Mouse (Mus musculus): ENCODE data around the gene Gadd45b. TPM values are rescaled to one million over a fixed set of nuclear protein-coding genes. Genes with fewer than 3 reads are reported as not detected.
A peak's percentile ranks its signal among the peaks of the same experiment; 100 is the strongest.

The Gadd45b gene
- polyA plus RNA-seq, 1 experiment from 2014 or later: 34.8 TPM

DNA sequence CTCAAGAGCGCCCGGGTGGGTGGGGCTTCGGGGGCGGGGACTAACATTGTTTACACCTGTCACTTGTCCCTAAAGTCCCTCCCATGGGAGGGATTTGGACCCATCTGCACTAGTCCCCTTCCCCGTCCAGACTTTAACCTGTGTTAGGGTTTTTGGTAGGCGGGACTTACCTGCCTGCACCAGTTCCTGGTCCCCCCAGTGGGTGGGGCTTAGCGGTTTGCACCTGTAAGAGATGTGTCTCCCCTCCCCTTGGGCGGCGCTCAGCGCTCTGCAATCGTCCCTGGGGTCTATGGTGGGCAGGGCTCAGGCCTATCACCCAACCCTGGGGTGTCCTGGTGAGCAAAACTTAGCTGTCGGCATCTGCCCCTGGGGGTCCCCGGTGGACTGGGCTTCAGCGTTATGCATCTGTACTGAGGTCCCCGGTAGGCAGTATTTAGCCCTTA, 12.5 kb upstream of the Gadd45b start:
- peak; percentile 57; the same call in 1 of the 2 replicates for ATAC-seq (ENCODE audit: insufficient read depth, low FRiP score)
- Histone ChIP-seq H3K4me1 (ENCODE audit: control insufficient read depth, insufficient read depth, low read length) (peaks cover 24% of the 10 kb centered on the region), H3K9ac (ENCODE audit: low read length) (peak overlapping the region; percentile 93), H3K4me3 (replicated peaks; ENCODE audit: low read length) (peak overlapping the region; percentile 97), H3K4me2 (ENCODE audit: low read depth, low read length) (peak overlapping the region; percentile 95), H3K27me3 (ENCODE audit: control insufficient read depth, insufficient read depth, low read length) (no peaks in the 10 kb centered on the region), H3K36me3 (ENCODE audit: control insufficient read depth, insufficient read depth, low read length) (no peaks in the 10 kb centered on the region), H3K27ac (ENCODE audit: low read length) (peak overlapping the region; percentile 79), H3K9me3 (replicated peaks; ENCODE audit: control insufficient read depth, low read length) (no peaks in the 10 kb centered on the region)
- 2% methylated on average over 15 of the region's 15 CpGs for WGBS

DNA sequence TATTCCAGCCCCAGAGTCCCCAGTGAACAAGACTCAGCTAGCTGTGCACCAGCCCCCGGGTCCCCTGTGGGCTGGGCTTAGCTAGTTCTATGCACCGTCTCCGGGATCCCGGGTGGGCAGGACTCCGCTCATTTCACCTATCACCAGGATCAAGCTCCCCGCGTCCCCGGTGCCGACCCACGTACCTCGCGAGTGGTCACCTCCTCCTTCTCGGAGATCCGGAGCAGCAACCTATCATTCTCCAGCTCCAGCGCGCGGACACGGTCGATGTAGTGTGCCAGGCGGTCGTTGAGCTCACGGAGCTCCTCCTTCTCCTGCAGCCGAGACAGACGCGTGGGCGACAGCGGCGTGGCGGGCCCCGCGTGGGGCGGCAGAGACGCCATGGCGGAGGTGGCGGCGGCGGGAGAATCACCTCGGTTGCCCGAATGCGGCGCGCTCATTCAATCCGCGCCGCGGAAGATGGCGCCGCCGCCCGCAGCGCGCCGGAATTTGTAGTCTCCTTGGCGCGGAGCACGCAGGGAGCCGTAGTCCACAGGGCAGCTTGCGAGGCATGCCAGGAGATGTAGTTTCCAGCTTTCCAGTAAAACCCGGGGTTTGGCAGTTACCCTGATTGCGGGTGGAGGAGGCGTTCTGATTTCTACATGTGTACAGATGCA, 12.0 kb upstream of the Gadd45b start, which contains the start of gene Lmnb2:
Lmnb2 (minus strand) TSS at position 467 of the 656 bp plus-strand sequence.
- under 1% methylated on average over 61 of the region's 61 CpGs for WGBS
- peak within 1 kb of the TSS; percentile 79 for H3K27ac ChIP-seq (ENCODE audit: low read length)
- H3K4me3 ChIP-seq (replicated peaks; ENCODE audit: low read length): peak within 1 kb of the TSS; percentile 97
- no peaks in the 10 kb centered on the region for H3K27me3 ChIP-seq (ENCODE audit: control insufficient read depth, insufficient read depth, low read length)
- peak within 1 kb of the TSS; percentile 95 for H3K4me2 ChIP-seq (ENCODE audit: low read depth, low read length)
- no peaks in the 10 kb centered on the region for H3K9me3 ChIP-seq (replicated peaks; ENCODE audit: control insufficient read depth, low read length)
- no peaks in the 10 kb centered on the region for H3K36me3 ChIP-seq (ENCODE audit: control insufficient read depth, insufficient read depth, low read length)
- H3K4me1 ChIP-seq (ENCODE audit: control insufficient read depth, insufficient read depth, low read length): peaks cover 24% of the 10 kb centered on the region
- peak within 1 kb of the TSS; percentile 93 for H3K9ac ChIP-seq (ENCODE audit: low read length)
- peak; percentile 38; the same call in 1 of the 2 replicates for ATAC-seq (ENCODE audit: insufficient read depth, low FRiP score)

- no peaks in the 10 kb centered on the region for H3K9me3 ChIP-seq (replicated peaks; ENCODE audit: control insufficient read depth, low read length)
- peak; percentile 50; the same call in 1 of the 2 replicates for ATAC-seq (ENCODE audit: insufficient read depth, low FRiP score)
- H3K9ac ChIP-seq (ENCODE audit: low read length): peak overlapping the region; percentile 64
- H3K36me3 ChIP-seq (ENCODE audit: control insufficient read depth, insufficient read depth, low read length): no peaks in the 10 kb centered on the region
- WGBS: 5% methylated on average over 16 of the region's 16 CpGs
- H3K27me3 ChIP-seq (ENCODE audit: control insufficient read depth, insufficient read depth, low read length): no peaks in the 10 kb centered on the region
- H3K27ac ChIP-seq (ENCODE audit: low read length): peak overlapping the region; percentile 14
- peak overlapping the region; percentile 55 for H3K4me2 ChIP-seq (ENCODE audit: low read depth, low read length)
- peaks cover 12% of the 10 kb centered on the region for H3K4me1 ChIP-seq (ENCODE audit: control insufficient read depth, insufficient read depth, low read length)
- H3K4me3 ChIP-seq (replicated peaks; ENCODE audit: low read length): peak overlapping the region; percentile 33
These were observed 8.0 kb upstream of the Gadd45b start for GRCm38 (mm10) chr10:80921923-80922322.

- ATAC-seq (ENCODE audit: insufficient read depth, low FRiP score): no peak
- Histone ChIP-seq H3K4me1 (ENCODE audit: control insufficient read depth, insufficient read depth, low read length) (peaks cover 8% of the 10 kb centered on the region), H3K4me2 (ENCODE audit: low read depth, low read length) (no peak overlapping the region), H3K36me3 (ENCODE audit: control insufficient read depth, insufficient read depth, low read length) (no peaks in the 10 kb centered on the region), H3K9ac (ENCODE audit: low read length) (no peak overlapping the region), H3K27me3 (ENCODE audit: control insufficient read depth, insufficient read depth, low read length) (no peaks in the 10 kb centered on the region), H3K4me3 (replicated peaks; ENCODE audit: low read length) (no peak overlapping the region), H3K9me3 (replicated peaks; ENCODE audit: control insufficient read depth, low read length) (no peaks in the 10 kb centered on the region), H3K27ac (ENCODE audit: low read length) (no peak overlapping the region)
- WGBS: 43% methylated on average over 3 of the region's 3 CpGs
These were observed 4.4 kb upstream of the Gadd45b start for GRCm38 (mm10) chr10:80925472-80925871.

GRCm38 (mm10) chr10:80928586-80929298, 1.1 kb upstream of the Gadd45b start:
- peak overlapping the region; percentile 88 for H3K4me2 ChIP-seq (ENCODE audit: low read depth, low read length)
- H3K4me1 ChIP-seq (ENCODE audit: control insufficient read depth, insufficient read depth, low read length): peaks cover 32% of the 10 kb centered on the region
- ATAC-seq (ENCODE audit: insufficient read depth, low FRiP score): peak; percentile 48
- no peaks in the 10 kb centered on the region for H3K9me3 ChIP-seq (replicated peaks; ENCODE audit: control insufficient read depth, low read length)
- H3K27me3 ChIP-seq (ENCODE audit: control insufficient read depth, insufficient read depth, low read length): peaks cover 3% of the 10 kb centered on the region; the same call in 1 of the 2 replicates
- peak overlapping the region; percentile 83 for H3K9ac ChIP-seq (ENCODE audit: low read length)
- peak overlapping the region; percentile 69 for H3K4me3 ChIP-seq (replicated peaks; ENCODE audit: low read length)
- H3K27ac ChIP-seq (ENCODE audit: low read length): peak overlapping the region; percentile 91
- under 1% methylated on average over 48 of the region's 48 CpGs for WGBS
- H3K36me3 ChIP-seq (ENCODE audit: control insufficient read depth, insufficient read depth, low read length): no peaks in the 10 kb centered on the region

- peak overlapping the region; percentile 88 for H3K4me2 ChIP-seq (ENCODE audit: low read depth, low read length)
- peak overlapping the region; percentile 73 for H3K4me3 ChIP-seq (replicated peaks; ENCODE audit: low read length)
- peak overlapping the region; percentile 86 for H3K9ac ChIP-seq (ENCODE audit: low read length)
- H3K36me3 ChIP-seq (ENCODE audit: control insufficient read depth, insufficient read depth, low read length): no peaks in the 10 kb centered on the region
- no peak for ATAC-seq (ENCODE audit: insufficient read depth, low FRiP score)
- WGBS: under 1% methylated on average over 45 of the region's 45 CpGs
- H3K4me1 ChIP-seq (ENCODE audit: control insufficient read depth, insufficient read depth, low read length): peaks cover 44% of the 10 kb centered on the region
- H3K27ac ChIP-seq (ENCODE audit: low read length): peak overlapping the region; percentile 50
- no peaks in the 10 kb centered on the region for H3K9me3 ChIP-seq (replicated peaks; ENCODE audit: control insufficient read depth, low read length)
- peaks cover 3% of the 10 kb centered on the region; the same call in 1 of the 2 replicates for H3K27me3 ChIP-seq (ENCODE audit: control insufficient read depth, insufficient read depth, low read length)
These were observed 684 bp downstream of the Gadd45b start for GRCm38 (mm10) chr10:80930361-80931152.

DNA sequence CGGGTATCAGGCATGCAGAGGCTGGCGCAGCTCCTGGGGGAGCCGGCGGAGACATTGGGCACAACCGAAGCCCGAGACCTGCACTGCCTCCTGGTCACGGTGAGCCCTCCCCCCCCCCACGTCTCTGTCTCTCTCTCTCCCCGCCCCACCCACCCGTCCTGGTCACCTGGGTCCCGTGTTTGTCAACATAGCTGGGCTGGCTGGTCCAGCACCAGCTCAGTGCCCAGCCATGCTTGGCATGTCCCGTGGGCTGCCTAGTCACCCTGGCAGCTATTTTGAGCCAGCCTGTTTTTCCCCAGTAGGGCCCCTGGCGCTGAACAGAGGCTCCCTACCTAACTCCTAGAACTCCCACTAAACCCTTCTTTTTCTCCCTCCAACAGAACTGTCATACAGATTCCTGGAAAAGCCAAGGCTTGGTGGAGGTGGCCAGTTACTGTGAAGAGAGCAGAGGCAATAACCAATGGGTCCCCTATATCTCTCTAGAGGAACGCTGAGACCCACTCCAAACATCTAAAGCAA, 1.3 kb downstream of the Gadd45b start:
- Histone ChIP-seq H3K27me3 (ENCODE audit: control insufficient read depth, insufficient read depth, low read length) (peaks cover 3% of the 10 kb centered on the region; the same call in 1 of the 2 replicates), H3K36me3 (ENCODE audit: control insufficient read depth, insufficient read depth, low read length) (no peaks in the 10 kb centered on the region), H3K4me2 (ENCODE audit: low read depth, low read length) (peak overlapping the region; percentile 88), H3K27ac (ENCODE audit: low read length) (peak overlapping the region; percentile 15; the same call in 1 of the 2 replicates), H3K4me3 (replicated peaks; ENCODE audit: low read length) (peak overlapping the region; percentile 73), H3K9me3 (replicated peaks; ENCODE audit: control insufficient read depth, low read length) (no peaks in the 10 kb centered on the region), H3K9ac (ENCODE audit: low read length) (peak overlapping the region; percentile 86), H3K4me1 (ENCODE audit: control insufficient read depth, insufficient read depth, low read length) (peaks cover 51% of the 10 kb centered on the region)
- 13% methylated on average over 14 of the region's 14 CpGs for WGBS
- no peak for ATAC-seq (ENCODE audit: insufficient read depth, low FRiP score)

- peaks cover 3% of the 10 kb centered on the region; the same call in 1 of the 2 replicates for H3K27me3 ChIP-seq (ENCODE audit: control insufficient read depth, insufficient read depth, low read length)
- H3K9ac ChIP-seq (ENCODE audit: low read length): peak overlapping the region; percentile 86
These were observed 1.8 kb downstream of the Gadd45b start for GRCm38 (mm10) chr10:80931695-80932094.

More at GRCm38 (mm10) chr10:80931695-80932094, 1.8 kb downstream of the Gadd45b start:
- Histone ChIP-seq H3K4me2 (ENCODE audit: low read depth, low read length) (peak overlapping the region; percentile 88), H3K36me3 (ENCODE audit: control insufficient read depth, insufficient read depth, low read length) (no peaks in the 10 kb centered on the region), H3K27ac (ENCODE audit: low read length) (no peak overlapping the region), H3K9me3 (replicated peaks; ENCODE audit: control insufficient read depth, low read length) (no peaks in the 10 kb centered on the region), H3K4me3 (replicated peaks; ENCODE audit: low read length) (peak overlapping the region; percentile 73), H3K4me1 (ENCODE audit: control insufficient read depth, insufficient read depth, low read length) (peaks cover 53% of the 10 kb centered on the region)
- WGBS: 13% methylated on average over 26 of the region's 26 CpGs
- ATAC-seq (ENCODE audit: insufficient read depth, low FRiP score): no peak
